Mouse (Mus musculus): ENCODE measurements around the gene Lrig1. TPM values are rescaled to one million over a fixed set of nuclear protein-coding genes. Genes with fewer than 3 reads are reported as not detected.

Lrig1 gene
- total RNA-seq, 4 experiments from 2014 or later: 27.0 to 36.3 (median 32.2) TPM

DNA sequence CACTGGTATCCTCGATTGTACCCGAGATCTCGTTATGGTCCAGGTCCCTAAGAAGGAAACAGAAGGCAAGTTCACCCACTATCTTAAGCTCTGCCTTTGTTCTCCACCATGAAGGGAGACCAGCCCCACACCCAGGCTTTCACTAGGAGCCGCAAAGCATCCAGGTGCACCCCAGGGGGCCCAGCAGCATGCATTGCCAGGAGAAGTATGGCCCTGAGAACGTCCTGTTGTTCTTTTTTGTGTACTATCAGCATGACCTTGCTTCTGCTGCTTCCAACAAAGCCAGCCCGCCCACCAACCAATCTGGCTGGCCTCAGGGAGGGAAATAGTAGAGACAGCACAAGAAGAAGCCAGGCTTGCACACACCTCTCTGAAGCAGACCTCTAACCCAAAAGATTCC lies 79.7 kb downstream of the Lrig1 start:
- DNase-seq (ENCODE audit: low spot score): no peak

DNA sequence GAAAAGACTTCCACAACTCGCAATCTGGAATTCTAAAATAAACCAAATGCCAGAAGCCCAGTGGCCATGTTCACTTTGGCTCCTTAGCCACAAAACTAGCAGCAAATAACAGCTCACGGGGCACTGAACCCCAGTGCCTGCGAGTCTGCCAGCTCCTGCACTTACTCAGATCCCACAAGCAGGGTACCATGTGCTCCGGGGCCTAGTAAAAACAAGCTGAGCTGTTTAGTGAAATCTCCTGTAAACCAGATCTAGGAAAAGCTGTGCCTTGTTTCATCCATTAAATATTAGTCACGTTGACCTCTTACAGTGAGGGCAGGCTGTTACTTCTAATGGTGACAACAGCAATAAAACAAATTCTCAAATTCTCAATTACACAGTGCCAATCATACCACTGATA lies 81.3 kb downstream of the Lrig1 start:
- no peak for DNase-seq (ENCODE audit: low spot score)

DNA sequence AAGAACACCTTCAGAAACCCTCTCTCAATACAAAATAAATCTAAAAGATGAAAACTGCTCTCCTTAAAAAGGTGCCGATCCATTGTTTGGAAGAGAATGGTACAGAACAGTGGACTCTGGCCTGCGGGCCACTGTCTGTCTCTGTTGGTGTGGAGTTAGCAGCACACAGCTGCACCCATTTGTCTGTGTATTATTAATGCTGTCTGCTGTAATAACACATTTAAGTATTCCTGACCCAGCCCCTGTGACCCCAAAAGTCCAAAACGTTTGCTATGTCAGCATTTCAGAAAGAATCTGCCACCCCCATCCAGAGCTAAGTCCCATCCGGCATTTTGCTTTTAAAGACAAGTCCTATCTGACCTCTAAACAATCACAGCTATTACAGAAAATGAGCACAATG lies 84.0 kb downstream of the Lrig1 start:
- DNase-seq (ENCODE audit: low spot score): no peak

DNA sequence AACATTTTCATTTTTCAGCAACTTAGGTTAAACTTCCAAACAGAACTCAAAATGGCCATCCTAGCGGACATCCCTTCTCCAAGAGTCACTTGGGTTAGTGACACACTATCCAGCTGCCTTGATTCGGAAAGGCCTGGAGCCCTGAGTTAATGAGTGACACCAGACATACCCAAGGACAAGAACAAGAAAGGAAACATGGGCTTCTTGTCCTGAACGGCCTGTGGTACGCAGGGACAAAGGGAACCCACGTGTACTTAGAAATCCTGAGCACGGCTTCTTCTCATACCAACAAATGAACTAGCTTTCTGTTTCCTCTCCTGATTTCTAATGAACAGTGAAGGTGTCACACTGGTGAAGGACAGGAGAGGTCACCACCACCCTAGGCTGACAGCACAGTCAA lies 85.6 kb downstream of the Lrig1 start:
- no peak for DNase-seq (ENCODE audit: low spot score)

DNA sequence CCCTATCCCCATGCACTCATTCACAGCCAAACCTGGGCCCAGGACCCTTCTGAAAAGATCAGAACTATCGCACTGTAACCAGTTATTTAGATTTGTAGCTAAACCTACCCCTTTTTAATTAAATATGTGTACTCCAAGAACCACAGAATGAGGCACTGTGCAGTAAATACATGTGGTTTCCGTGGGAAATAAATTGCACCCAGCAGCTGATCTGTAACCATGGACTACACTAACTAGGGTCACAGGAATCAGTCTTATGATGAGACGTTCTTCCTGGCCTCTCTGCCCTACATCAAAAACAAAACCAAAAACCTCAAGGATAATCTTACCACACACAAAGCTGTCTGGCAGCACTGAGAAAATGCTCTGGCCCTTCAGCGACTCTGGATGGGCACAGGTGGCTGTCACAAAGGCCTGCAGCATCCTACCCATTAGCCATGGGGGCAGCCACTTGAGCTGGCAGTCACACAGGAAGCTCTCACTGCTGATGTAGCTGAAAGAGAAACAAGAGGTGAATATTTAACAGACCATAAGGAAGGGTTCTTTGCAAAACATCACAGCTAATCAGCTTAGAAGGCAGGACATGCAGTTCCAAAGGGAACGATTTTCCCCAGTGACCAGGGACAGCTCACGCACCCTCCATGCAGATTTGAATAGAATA lies 86.6 kb downstream of the Lrig1 start:
- DNase-seq (ENCODE audit: low spot score): no peak

DNA sequence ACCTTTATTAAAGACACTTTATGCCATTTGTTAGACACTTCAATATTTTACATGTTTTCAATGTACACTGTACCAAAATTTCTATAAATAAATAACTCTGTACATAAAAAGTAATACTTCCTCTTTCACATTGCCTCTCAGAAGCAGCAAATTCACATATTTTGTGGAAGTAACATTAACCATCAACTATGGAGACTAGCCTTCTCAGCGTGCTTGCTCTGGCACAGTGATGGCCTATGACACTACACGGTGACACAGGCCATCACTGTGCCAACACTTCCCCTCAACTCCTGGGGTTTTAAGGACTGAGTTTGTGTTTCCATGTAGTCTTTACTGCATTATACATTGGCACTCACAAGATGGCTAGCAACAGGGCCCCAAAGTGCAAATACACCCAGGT lies 95.4 kb downstream of the Lrig1 start:
- DNase-seq (ENCODE audit: low spot score): no peak

DNA sequence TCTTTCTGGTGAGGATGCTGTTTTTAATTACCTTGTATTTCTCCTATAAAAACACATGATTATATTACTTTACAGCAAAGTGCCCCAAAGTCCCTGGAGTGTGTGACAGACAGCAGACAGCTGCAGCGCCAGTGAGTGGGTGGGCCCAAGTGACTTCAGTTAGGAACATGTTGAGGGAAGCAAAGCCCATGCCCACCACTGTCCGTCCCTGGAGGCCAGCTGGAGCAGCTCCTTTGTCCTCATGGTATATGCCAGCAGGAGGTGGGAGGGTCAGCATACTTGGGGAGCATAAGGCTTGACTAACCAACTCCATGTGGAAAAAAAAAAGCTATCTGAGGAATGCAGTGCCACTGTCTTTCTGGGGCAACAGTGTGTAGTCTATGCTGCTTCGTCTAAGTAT lies 95.9 kb downstream of the Lrig1 start:
- no peak for DNase-seq (ENCODE audit: low spot score)

DNA sequence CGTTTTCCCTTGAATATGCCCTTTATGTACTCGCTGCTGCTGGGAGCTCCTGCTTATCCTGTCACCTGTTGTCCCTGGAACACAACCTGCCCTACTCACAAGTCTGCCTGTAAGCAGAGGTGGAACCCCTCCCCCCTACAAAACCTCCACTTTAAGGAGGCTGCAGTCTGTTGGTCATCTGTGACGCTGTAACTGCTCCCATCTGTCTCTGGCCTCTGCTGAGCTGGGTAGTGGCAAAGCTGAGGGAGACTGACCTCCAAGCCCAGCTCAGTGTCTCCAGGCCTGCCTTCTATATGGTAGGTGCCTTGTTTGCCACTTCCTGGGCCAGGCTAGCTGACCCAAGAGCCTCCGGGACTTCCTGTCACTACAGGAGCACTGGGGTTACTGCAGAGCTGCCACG lies 98.1 kb downstream of the Lrig1 start:
- DNase-seq (ENCODE audit: low spot score): no peak

DNA sequence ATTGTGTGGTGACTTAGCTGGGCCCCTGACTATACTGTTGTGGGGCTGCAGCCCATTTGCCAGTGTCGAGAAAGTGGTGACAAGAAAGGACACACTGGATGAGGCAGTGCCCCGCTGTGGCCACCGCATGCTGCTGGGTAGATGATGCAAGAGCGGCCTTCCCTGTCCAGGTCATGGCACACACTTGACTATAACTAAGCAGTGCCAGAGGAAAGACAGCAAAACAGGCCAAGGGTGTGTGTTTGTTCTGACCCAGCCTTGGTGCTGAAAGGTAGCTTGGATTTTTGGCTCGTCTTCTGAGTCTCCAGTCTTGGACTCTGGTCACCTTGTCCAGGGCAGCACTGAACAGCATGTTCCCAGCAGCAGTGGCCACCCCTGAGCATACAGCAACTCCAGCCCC lies 98.9 kb downstream of the Lrig1 start:
- peak; percentile 62 for DNase-seq (ENCODE audit: low spot score)

DNA sequence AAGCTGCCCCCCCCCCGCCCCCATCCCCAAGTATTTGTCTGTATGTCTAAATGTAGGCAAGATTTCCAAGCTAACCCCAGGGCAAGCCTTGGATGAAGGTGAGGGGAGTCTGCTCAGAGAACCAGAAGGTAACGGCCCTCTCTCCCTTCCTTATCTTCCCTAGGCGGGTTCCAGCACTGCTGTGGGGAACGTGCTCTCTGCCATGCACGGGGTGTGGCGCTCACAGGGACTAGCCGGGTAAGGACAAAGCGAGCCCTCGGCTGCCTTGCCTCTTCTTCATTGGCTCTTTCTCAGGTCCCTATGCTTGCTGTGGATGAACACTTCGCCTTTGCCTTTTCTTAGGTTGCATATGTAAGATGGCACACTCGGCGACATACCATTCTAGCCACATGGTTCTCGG lies 100.9 kb downstream of the Lrig1 start:
- DNase-seq (ENCODE audit: low spot score): no peak

DNA sequence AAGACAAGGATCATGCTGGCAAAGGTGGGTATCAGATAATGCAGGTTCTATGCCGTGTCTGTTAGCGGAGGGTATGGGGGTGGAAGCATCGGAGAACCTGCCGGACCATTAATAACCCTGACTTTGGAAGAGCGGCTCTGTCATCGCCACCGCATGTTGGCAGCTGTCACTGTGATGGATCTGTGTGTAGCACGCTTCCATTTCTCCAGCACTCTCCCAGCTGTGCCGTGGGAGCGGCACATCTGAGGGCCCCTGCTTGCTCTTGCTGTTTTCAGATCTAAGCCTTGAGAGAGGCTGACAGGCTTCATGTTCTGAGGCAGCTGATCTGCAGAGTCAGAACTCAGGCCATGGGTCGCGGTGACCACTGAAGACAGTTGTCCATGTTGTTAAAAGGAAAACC lies 101.5 kb downstream of the Lrig1 start:
- DNase-seq (ENCODE audit: low spot score): no peak

DNA sequence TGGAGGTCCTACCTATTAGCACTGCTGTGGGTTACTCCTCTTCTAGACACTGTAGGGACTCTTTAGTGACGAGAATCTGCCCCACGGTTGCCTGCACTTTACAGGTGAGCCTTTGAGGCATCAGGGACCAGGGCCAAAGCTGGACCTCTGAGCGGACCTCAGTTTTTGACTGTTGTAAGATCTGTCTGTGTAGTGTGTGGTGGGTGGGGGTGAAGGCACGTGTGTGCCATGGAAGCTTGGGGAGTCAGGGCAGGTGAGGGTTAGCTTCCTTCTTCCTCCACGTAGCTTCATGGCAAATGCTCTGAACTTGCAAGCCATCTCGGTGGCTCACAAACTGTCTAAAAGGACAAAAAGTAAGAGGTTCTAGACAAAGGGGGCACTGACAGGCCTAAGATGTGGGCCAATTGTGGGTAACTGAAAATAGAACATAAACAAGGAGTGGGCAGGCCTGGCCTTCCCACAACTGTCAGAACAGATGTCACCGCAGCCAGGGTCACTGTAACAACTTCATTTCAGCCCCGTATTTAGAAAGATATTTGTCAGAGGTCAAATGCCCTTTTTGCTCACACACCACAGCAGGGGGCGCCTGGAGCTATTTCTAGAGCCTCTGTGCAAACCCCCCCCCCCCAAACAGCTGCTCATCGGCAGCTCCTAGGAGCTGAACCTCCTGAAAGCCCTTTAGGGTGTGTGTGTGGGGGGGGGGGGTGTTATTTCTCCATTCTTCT lies 103.0 kb downstream of the Lrig1 start:
- no peak for DNase-seq (ENCODE audit: low spot score)

DNA sequence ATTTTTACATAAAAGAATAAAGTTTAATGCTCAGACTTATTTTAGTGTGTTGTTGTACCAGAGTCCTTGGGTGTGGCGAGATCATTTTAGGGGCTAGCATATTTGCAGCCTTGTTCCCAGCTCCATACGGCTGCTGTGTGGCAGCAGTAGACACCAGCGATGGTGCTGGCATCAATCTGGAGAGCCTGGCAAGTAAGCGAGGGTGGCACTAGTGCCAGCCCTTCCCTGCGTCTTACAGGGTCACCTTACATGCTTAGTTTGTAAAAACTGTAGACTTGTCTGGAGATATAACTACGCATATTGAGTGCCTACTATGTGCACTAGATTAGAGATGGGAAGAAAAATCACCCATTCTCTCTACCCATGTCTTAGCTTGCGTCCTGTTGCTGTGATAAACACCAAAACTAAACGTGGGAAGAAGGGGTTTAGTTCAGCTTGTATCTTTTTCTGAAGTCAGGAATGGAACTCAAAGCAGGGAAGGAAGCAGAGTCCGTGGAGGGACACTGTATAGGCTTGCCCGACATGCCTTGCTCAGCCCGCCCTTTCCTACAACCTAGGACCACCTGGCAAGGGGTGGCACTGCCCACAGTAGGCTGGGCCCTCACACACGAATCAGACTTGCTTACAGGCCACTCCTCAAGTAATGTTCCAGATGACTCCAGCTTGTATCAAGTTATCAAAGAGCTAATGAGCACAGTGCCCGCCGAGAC lies 103.8 kb downstream of the Lrig1 start:
- no peak for DNase-seq (ENCODE audit: low spot score)

DNA sequence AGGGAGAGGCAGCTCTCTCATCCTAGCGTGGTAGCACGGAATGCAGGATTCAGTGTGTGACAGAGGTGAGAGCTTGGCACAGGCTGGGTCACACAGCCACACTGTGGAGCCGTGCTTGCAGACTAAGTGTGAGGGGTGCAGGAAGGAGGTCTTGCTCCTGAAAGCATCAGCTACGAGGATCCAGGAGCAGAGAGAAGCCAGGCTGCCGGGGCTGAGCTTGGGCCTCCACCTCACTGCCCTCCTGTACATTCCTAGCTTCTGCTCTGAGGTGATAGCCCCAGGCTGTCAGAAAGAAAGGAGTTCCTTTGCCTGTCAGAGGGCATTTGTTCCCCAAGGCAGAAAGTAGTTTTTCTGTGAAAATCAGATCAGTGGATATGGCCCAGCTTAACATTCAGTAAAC lies 104.8 kb downstream of the Lrig1 start:
- no peak for DNase-seq (ENCODE audit: low spot score)

DNA sequence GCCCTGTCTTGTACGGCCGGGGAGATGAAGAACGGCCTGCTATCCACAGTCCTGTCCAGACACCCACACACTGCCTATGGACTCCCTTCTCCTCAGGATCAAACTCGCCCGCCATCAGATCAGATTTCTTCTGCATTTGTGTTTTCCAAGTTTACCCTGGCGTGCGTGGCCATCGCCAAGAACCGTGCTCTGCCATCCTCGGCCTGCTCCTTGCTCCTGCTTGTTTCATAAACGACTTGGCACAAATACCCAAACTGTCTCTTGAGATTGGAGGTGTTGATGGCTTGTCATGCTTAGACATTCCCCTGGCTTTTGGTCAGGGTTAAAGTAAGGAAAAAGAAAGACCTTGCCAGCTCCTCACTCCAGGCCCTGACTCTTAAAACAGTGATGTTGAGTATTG lies 105.2 kb downstream of the Lrig1 start:
- no peak for DNase-seq (ENCODE audit: low spot score)

DNA sequence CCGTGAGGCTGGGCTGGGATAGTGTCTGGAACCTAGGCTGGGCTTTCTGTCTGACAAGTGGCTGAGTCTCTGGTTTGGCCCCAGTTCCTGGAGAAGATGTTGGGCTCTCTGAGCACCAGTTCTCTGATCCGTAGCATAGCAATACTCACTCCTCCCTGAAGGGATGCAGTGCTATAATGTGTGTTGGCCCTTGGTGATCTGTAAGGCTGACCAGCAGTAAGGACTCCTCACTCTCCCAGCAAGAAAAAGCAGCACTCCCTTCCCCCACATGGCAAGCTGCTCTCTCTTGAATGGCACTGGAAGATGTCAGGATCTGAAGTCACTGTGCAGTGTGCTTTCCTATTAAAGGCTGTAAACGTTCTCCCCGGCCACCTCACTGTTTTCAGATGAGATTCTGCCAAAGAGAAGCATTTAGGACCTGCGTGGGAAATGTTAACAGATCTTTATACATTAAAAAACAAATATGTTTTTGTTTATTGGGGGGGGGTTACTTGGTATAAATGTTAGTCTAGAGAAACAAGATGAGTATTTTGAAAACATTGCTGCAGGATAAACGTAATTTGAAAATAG lies 105.8 kb downstream of the Lrig1 start:
- no peak for DNase-seq (ENCODE audit: low spot score)

DNA sequence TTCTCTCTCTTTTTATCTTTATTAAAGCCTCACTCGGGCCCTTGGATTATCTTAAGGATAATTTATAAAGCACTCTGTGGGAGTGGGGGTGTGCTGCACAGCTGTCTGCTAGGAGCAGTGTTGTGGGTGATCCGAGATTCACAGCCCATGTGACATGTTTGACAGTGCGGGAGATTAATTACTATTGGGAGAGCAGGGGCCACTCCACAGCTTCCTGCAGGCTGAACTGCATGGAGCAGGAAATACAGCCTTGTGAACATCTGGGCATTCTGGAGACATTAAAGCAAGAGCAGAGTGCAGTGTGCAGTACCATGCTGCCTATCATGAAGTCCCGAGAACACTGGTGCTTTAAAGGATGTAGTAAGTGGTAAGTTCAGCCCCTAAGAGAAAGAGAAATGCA lies 107.2 kb downstream of the Lrig1 start:
- DNase-seq (ENCODE audit: low spot score): no peak

DNA sequence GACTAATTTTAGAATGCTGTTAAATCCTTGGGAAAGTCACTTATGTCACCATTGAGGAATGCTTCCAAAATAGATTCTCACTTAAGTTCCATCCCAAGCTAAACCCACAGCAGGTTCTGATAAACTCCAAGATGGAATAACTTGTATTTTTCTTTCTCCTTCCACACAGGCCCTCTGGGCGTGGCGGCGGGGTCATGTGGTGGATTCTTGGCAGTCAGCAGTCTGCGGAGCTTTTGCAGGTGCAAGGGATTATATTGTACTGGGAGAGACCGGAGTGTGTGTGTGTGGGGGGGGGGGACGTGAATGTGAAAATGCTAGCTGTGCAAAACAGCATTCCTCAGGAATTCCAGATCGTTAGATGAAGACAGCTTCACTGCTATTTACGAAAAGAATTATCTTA lies 107.7 kb downstream of the Lrig1 start:
- peak; percentile 60 for DNase-seq (ENCODE audit: low spot score)

DNA sequence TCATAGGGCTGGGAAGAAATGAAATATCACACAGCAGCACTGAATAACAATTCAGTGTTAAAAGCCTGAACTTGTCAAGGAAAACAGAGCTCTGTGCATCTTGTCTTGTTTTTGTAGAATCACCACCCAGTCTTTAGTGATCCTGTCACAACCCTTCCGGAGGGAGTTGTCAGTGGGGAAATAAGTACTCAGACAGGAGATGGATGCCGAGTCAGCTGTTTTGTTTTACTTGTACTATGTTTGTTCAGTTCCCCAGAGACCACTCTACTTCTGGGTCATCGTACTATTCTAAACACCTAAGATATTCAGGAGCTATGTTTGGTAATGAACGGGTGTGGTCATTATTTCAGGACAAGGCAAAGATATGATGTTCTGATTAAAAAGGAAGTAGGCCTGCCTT lies 111.6 kb downstream of the Lrig1 start:
- no peak for DNase-seq (ENCODE audit: low spot score)

DNA sequence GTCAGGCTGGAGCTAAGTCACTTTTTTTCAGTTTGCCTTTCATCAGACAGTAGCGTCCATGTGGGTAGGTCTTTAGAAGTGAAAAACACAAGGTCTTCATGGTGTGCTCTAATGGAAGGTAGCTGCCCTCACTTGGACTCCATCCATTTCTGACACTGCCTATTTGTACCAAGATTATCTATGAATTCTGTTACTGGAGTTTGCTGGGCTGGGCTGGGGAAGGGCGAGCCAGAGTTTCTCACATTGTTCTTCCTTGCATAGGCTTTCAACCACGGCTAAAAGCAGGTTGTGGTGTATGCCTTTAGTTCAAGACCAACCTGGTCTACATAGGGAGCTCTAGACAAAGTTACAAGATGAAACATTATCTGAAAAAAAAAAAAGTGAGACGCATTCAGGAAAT lies 115.0 kb downstream of the Lrig1 start:
- DNase-seq (ENCODE audit: low spot score): no peak

DNA sequence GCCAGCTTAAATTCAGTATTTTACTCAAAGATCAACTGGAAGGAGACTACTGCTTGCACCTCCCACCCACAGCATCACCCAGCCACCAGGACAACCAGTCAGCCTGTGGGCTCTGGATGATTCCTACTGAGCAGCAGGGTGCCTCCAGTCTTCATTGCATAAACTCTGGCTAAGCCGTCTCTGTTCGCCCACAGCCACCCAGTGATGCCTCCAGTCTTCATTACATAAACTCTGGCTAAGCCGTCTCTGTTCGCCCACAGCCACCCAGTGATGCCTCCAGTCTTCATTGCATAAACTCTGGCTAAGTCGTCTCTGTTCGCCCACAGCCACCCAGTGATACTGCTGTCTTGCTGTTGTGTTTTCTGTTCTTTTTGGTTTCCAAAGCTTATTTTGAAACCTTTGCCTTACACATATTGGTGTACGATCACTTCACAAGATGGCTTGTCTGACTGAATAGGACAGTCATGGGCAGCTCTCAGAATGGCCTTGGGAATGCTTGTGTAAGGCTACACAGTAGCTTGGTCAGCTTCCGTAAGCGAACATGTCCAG lies 115.7 kb downstream of the Lrig1 start:
- DNase-seq (ENCODE audit: low spot score): no peak

DNA sequence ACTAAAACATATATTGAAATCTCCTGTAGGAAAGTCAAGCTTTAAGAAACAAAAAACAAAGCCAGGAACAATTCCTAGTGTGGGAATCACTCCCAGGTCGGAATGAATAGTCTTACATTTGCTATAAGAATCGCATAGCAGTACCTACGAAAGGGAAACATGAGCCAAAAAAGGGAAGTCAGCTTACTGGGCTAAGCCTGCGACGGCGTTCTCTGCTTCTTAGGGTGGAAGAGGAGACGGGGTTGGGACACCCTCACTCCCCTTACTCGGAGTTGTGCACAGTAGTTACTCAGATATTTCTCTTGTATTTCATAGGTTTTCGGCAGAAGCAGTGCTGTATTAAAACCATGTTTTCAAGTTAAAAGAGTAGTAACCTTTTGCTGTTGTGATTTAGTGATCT lies 117.9 kb downstream of the Lrig1 start:
- DNase-seq (ENCODE audit: low spot score): no peak
